Mouse (Mus musculus) stomach, postnatal 0 days (tissue): ENCODE data around the gene Ahnak2. TPM values are rescaled to one million over a fixed set of nuclear protein-coding genes. Genes with fewer than 3 reads are reported as not detected.

Experiments used
- ATAC-seq: fragments of 200-750 bp; cut with Nextera tagmentation; 2 replicates; pipeline ENCODE4 v1.8.0; 2017; ENCODE audit not compliant: low FRiP score, low TSS enrichment
- DNase-seq: peaks from one replicate; pipeline ENCODE4 v3.0.0-alpha.2; 2016; ENCODE audit warnings: low spot score
- H3K27ac ChIP-seq: fragments of 300-500 bp; sonication (generic); replicated peaks from 2 replicates; pipeline ENCODE4 v1.5.1; 2014; ENCODE audit warnings: mild to moderate bottlenecking, control low read depth
- H3K27me3 ChIP-seq: fragments of 300-500 bp; sonication (generic); 2 replicates; pipeline ENCODE4 v1.6.1; 2014; ENCODE audit warnings: low read length; ENCODE audit not compliant: control insufficient read depth, insufficient read depth
- H3K36me3 ChIP-seq: fragments of 300-500 bp; sonication (generic); 2 replicates; pipeline ENCODE4 v1.6.1; 2014; ENCODE audit warnings: low read length, mixed read lengths; ENCODE audit not compliant: control insufficient read depth, insufficient read depth
- H3K4me1 ChIP-seq: fragments of 300-500 bp; sonication (generic); replicated peaks from 2 replicates; pipeline ENCODE4 v1.6.1; 2014; ENCODE audit warnings: antibody characterized with exemption; ENCODE audit not compliant: control insufficient read depth, insufficient read depth
- H3K4me2 ChIP-seq: fragments of 300-500 bp; sonication (generic); replicated peaks from 2 replicates; pipeline ENCODE4 v1.6.1; 2014; ENCODE audit warnings: low read depth, mild to moderate bottlenecking, control low read depth, moderate library complexity
- H3K4me3 ChIP-seq: fragments of 300-500 bp; sonication (generic); 2 replicates; pipeline ENCODE4 v1.5.1; 2014; ENCODE audit warnings: low read depth, low read length, control low read depth
- H3K9ac ChIP-seq: fragments of 300-500 bp; sonication (generic); 2 replicates; pipeline ENCODE4 v1.6.1; 2014; ENCODE audit warnings: mild to moderate bottlenecking, low read length, control low read depth, mixed read lengths
- H3K9me3 ChIP-seq: fragments of 300-500 bp; sonication (generic); 2 replicates; pipeline ENCODE4 v1.6.1; 2016; ENCODE audit warnings: low read length; ENCODE audit not compliant: control insufficient read depth
- CTCF ChIP-seq: IDR thresholded peaks from 2 replicates; pipeline ENCODE4 v1.5.1; 2016; ENCODE audit warnings: antibody characterized with exemption, low read depth, mild to moderate bottlenecking, moderate library complexity
- EP300 ChIP-seq: optimal IDR thresholded peaks from 2 replicates; pipeline ENCODE3; 2016; ENCODE audit warnings: antibody characterized with exemption
- WGBS: fragments of 180-500 bp; shearing (Covaris S2); extraction: QIAGEN DNeasy Blood & Tissue Kit; methylation state at CpG from one replicate; pipeline ENCODE4 v1.1.7; 2014; 5-methylcytosine and 5-hydroxymethylcytosine counted together
- polyA plus RNA-seq: library from polyadenylated mRNA; unstranded; fragments of >200 nt; fragmentation: Nextera tagmentation; extraction: Ambion mirVana; gene quantifications from 2 replicates; pipeline ENCODE4 v1.2.1, GENCODE M21; 2015

Gene Ahnak2
- polyA plus RNA-seq, 1 experiment from 2014 or later = 5.4 TPM

- Histone ChIP-seq H3K4me2 (peak within 1 kb of the TSS; percentile 95), H3K9me3 (no peaks in the 10 kb centered on the region), H3K9ac (peak within 1 kb of the TSS; percentile 68), H3K27me3 (no peaks in the 10 kb centered on the region), H3K36me3 (no peaks in the 10 kb centered on the region; the same call in 1 of the 2 replicates), H3K27ac (peak within 1 kb of the TSS; percentile 40; the same call in 1 of the 2 replicates), H3K4me1 (no peaks in the 10 kb centered on the region), H3K4me3 (peak within 1 kb of the TSS; percentile 64)
- DNase-seq = peak; percentile 93
- peak; percentile 88 for ATAC-seq
- WGBS = 2% methylated on average over 53 of the region's 64 CpGs
- TF ChIP-seq EP300 (no peak), CTCF (peak; percentile 72)
Observed at GRCm38 (mm10) chr12:112808587-112809364, 6.3 kb upstream of the Ahnak2 start, which contains the start of gene Clba1. TSS of gene Clba1 (plus strand) at chr12:112808937.

GRCm38 (mm10) chr12:112808212-112808586 is 5.7 kb upstream of the Ahnak2 start:
- Histone ChIP-seq H3K9me3 (no peaks in the 10 kb centered on the region), H3K36me3 (no peaks in the 10 kb centered on the region; the same call in 1 of the 2 replicates), H3K4me2 (peak overlapping the region; percentile 95), H3K27me3 (no peaks in the 10 kb centered on the region), H3K4me3 (peak overlapping the region; percentile 64), H3K4me1 (no peaks in the 10 kb centered on the region), H3K27ac (peak overlapping the region; percentile 40; the same call in 1 of the 2 replicates), H3K9ac (peak overlapping the region; percentile 41; the same call in 1 of the 2 replicates)
- 54% methylated on average over 5 of the region's 5 CpGs for WGBS
- ATAC-seq (0 out of 2 replicates have a peak, but pooled peaks have one; percentile 1), DNase-seq (no peak)
- TF ChIP-seq EP300 (no peak), CTCF (no peak)

GRCm38 (mm10) chr12:112807796-112808195 is 5.3 kb upstream of the Ahnak2 start:
- no peaks in the 10 kb centered on the region for H3K4me1 ChIP-seq
- H3K4me2 ChIP-seq = no peak overlapping the region
- DNase-seq = no peak
- no peaks in the 10 kb centered on the region; the same call in 1 of the 2 replicates for H3K36me3 ChIP-seq
- TF ChIP-seq CTCF = no peak
- no peak for TF ChIP-seq EP300
- H3K9me3 ChIP-seq = no peaks in the 10 kb centered on the region
- no peaks in the 10 kb centered on the region for H3K27me3 ChIP-seq
- no peak for ATAC-seq
- H3K4me3 ChIP-seq = no peak overlapping the region
- 86% methylated on average over 4 of the region's 4 CpGs for WGBS
- no peak overlapping the region for H3K27ac ChIP-seq
- H3K9ac ChIP-seq = no peak overlapping the region

- Histone ChIP-seq H3K9ac (no peak overlapping the region), H3K4me1 (0 out of 2 replicates have a peak, but pooled peaks cover 2% of the 10 kb centered on the region), H3K27ac (no peak overlapping the region), H3K36me3 (no peaks in the 10 kb centered on the region), H3K4me2 (no peak overlapping the region), H3K4me3 (no peak overlapping the region), H3K27me3 (no peaks in the 10 kb centered on the region), H3K9me3 (no peaks in the 10 kb centered on the region)
- DNase-seq (no peak), ATAC-seq (no peak)
- TF ChIP-seq CTCF (no peak), EP300 (no peak)
- WGBS = 65% methylated on average over 6 of the region's 6 CpGs
Observed at GRCm38 (mm10) chr12:112806044-112806443, 3.6 kb upstream of the Ahnak2 start.

- no peaks in the 10 kb centered on the region for H3K36me3 ChIP-seq
- H3K4me1 ChIP-seq = peaks cover 2% of the 10 kb centered on the region; the same call in 1 of the 2 replicates
- WGBS = 34% methylated on average over 13 of the region's 13 CpGs
- TF ChIP-seq CTCF = no peak
- no peak overlapping the region for H3K4me3 ChIP-seq
- DNase-seq (no peak), ATAC-seq (no peak)
- H3K27ac ChIP-seq = no peak overlapping the region
- H3K9ac ChIP-seq = no peak overlapping the region; the same call in 1 of the 2 replicates
- H3K9me3 ChIP-seq = no peaks in the 10 kb centered on the region
- H3K27me3 ChIP-seq = no peaks in the 10 kb centered on the region
- no peak overlapping the region for H3K4me2 ChIP-seq
Observed at GRCm38 (mm10) chr12:112804046-112804445, 1.6 kb upstream of the Ahnak2 start.

- no peaks in the 10 kb centered on the region for H3K27me3 ChIP-seq
- H3K4me2 ChIP-seq = no peak overlapping the region
- no peak overlapping the region for H3K9ac ChIP-seq
- no peak for DNase-seq
- no peaks in the 10 kb centered on the region for H3K9me3 ChIP-seq
- WGBS = 35% methylated on average over 3 of the region's 3 CpGs
- ATAC-seq = no peak
- peaks cover 6% of the 10 kb centered on the region; the same call in 1 of the 2 replicates for H3K4me1 ChIP-seq
- H3K36me3 ChIP-seq = no peaks in the 10 kb centered on the region
- no peak for TF ChIP-seq EP300
- no peak for TF ChIP-seq CTCF
- H3K4me3 ChIP-seq = no peak overlapping the region
- H3K27ac ChIP-seq = no peak overlapping the region
Observed at GRCm38 (mm10) chr12:112802917-112803316, 460 bp upstream of the Ahnak2 start.
